Mouse (Mus musculus): ENCODE results near the gene Spx. TPM values are rescaled to one million over a fixed set of nuclear protein-coding genes. Genes with fewer than 3 reads are reported as not detected.
A peak's percentile ranks its signal among the peaks of the same experiment; 100 is the strongest.

Spx gene
- polyA plus RNA-seq (2017; shearing (Covaris generic)), result under 1 TPM in 1 of 2 experiments, not detected in 1; 0.79 TPM

DNA sequence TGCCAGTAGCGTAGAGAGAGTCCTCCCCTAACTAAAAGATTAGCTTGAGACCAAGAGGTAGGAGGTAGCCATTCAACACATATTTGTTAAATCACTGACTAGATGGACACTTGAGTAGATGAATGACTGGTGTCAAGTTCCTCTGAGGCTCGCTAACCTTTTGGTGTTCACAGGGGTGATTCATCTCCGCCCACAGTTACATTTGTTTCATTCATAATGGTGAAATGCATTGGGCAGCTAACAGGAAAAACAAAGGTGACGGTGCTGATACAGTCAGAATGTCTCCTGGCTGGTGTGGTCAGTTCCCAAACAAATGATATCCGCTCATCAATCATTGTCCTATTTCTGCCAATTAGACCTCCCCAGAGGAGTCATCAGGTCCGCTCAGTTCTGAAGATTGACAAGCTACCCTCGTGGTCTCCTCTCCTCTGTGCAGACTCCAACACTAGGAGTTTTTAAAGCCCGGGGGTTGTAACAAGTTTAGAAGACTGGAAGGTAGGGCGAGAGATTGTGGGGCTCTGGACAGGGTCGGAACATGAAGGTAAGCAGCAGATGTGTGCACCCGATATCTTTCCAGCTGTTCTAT is at the start of gene Spx:
Spx (plus strand) TSS at position 536 of the 586 bp plus-strand sequence.
- no peak for ATAC-seq

DNA sequence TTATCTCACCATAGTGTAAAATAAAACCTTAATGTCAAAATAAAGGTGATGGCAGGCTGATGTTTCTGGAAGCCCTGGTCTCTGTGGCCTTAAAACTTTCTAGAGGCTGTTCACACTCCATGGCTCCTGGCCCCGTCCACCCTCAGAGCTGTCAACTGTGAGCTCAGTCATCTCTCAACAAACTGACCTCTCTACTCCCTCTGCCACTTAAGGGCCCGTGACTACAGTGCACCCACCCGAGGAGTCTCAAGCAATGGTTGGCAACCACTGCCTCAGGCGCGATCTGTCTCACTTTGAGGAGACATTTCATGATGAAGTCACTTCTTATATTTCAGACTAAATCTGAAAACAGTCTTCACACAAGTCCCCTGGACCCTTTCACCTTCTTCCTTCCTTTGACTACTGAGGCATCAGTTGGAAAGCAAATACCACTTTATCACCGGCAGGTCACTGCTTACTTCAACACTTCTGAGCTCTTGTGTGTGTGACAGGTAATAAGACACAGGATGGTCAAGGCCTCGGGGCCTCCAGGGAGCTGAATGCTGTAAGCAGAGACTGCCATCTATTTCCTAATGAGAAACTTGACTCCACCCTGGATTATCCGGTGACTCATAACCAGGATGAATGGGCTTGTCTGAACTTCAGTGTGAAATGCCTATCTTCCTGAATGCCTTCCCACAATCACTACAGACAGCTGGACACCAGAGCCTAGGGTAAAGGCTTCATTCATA is 47.3 kb upstream of the Spx start:
- no peak for ATAC-seq

DNA sequence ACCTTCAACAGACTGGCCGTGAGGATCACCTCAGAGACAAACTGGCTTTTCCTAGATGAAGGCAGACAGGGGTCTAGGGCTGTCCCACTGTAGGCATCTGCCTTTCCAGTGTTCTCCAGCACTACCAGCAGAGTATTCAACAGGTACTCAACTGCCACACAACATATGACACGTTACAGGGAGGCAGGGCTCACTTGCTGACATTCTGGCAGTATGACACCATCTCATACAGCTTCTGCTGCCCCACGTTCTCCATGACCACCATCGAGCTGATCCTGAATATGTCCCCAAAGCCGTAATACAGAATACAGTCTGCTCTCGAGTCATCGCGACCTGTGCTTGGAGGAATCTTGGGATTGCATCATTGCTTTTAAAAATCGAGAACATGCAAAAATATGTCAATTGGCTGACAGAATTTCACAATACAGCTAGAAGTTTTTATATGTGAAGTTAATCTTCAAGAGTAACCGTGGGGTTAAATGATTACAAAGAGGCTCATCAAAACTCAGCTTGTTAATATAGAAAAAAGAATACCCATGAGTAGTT is 46.7 kb upstream of the Spx start:
- ATAC-seq, result no peak

DNA sequence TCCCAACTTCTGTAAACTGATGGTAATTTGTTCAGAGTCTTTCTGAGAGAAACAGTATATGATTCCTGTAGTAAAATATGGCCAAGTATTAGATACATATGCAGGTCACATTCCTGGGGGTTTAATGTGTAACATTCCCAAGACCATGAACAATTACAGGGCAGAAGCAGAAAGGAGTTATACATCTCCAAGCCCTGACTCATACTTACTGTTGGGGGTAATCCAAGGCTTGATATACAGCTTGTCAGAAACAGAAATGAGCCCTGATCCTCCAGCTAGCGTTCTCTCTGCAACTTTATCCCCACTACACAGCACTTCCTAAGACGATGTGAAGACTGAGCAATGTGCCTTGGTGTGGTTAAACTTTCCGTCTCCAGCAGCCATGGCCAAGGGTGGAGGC is 45.7 kb upstream of the Spx start:
- ATAC-seq, result no peak

DNA sequence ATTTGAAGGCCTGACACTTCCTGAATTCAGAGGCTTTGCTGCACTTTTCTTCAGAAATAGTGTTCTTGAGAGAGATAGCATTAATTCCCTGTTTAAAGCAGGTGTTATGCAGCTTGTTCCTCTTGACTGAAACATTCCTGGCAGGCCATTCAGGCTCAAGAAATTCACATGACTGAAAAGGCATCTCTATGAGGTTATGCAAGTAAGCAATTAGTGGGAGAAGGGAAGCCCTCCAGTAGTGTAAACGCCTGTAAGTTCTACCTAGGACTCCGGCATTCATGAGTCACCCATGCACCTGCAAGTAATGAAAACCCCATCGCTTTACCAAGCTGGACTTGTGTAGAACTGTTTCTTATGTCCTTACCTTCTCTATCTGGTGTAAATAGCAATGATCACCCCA is 43.7 kb upstream of the Spx start:
- ATAC-seq, result no peak

DNA sequence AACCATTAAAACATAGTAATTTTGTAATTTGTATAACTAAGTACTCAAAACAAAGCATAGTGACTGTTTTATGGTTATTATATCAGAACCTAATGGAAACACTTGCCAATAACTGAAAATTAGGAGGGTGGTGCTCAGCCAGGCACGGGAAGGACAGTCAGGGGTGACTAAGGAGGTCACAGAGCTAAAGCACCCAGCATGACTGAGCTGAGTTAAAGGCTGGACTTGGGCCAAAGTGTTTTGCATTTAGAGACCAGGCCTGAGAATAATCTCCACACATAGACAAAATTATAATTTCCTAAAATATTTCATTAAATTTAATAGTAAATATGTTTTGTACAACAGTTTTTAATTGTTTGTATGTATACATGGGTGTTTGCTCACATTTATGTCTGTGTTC is 36.2 kb upstream of the Spx start:
- no peak for ATAC-seq

DNA sequence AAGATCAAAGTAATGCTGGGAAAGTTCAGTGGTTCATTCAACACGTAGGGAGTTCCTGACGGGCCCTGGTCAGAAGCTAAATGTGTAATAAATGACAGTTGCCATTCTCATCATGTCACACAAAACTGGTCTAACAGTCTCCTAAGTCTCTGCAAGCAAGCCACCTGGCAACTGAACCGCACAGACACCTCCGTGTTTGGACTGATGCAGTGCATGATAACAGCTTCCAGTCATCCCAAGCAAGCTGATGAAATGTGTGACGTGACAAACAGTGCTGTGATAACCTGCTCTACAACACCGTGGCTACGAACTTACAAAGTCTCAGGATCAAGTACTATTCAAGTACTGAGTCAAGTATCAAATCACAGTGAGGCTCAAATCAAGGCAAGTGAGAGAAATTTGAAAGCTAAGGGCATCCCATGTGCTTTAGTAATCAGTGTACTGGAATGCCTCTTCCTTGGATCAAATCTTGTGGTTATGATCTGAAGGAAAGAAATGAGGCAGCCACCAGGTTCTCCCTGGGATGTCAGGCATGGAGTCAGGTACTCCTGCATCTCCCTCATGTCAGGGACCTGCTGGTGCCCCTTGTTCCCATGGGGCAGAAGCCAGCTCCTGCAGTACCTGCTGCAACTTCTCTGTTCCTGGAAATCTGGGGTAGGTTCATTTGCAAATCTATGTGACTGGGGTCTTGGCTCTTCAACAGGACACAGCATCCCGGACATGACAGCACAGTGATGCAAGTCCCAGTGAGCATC is 34.5 kb upstream of the Spx start:
- ATAC-seq, result no peak

DNA sequence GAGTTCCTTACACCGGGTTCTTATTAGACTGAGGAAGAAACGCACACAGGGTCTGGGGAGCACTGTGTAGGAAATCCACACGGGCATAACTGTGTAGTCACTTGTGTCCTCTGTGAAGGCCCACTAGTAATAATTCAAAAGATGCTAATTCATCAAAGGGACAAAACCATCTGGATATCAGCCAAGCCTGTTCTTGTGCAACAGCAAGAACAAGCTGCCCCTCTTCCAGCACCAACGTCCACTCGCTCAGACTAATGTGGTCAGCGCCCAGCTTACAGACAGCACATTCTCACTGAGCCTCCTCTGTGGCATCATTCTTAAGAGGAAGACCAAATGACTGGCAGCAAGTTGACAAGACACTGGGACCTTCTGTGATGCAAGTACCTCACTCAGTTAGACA is 33.3 kb upstream of the Spx start:
- ATAC-seq, result no peak

DNA sequence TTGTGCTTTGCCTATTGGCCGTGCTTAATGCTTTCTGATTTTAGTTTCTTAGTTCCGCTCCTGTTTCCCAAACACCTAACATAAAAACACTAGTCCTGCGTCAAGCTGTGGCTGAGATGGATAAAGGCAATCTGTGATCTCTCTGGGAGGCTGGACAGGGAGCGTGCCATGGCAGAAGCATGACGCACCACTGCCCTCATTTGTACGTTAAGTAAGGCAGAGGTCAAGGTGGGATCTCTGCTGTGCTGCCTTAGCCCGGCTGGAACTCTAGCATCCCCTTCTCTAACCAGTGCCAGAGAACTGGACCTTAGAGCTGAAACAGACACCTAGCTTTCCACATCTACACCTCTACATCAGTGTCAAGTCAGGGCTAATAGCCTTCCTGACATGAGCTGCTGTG is 31.6 kb upstream of the Spx start:
- no peak for ATAC-seq

DNA sequence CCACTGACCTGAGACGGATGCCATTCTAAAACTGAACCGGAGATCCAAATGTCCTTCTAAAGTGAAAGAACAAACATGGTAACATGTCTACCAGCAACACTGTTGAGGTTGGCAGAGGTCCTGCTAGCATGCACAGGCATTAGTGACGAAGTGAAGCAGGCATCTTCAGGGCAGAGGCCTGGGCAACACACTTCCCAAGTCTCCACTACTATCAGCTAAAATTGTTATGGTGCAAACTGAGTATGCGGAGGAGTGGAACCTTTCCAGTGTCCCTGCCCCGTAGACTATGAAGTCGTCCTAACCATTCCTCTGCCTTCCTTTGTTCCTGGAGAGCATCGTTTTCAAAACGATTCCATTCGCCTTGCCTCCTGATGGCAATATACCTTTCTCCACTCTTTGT is 28.7 kb upstream of the Spx start:
- no peak for ATAC-seq

DNA sequence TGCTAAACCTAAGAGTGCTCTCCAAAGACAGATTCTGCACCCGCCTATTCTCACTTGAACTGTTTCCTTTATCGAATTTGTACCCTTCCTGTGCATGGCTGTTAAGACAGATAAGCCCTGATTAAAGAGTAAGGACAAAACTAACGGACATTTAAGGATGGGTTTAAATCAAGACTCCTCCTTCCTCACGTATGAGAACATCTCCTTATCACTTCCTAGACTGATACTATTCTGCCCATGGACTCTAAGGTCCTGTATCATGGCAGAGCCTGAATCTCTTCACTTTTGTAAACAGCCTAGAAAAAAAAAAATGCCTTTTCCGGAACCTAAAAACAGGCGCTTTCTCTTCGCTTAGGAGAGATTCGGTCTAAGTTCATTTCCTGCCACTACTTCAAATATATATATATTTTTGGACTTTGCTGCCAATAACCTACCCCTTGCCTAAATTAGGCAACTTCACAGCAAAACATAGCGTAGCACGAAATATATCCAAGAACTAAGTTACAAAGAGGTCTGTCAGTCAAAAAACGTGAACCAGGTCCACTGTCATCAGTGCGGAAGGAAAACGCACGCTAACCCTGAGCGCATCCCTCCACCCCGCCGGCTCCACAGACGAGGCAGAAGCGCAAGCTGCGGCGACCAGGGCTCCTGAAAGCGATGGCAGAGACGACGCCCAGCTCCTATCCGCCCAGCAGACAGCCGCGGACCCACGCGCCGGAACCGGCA is 26.8 kb upstream of the Spx start:
- peak; percentile 0 for ATAC-seq

DNA sequence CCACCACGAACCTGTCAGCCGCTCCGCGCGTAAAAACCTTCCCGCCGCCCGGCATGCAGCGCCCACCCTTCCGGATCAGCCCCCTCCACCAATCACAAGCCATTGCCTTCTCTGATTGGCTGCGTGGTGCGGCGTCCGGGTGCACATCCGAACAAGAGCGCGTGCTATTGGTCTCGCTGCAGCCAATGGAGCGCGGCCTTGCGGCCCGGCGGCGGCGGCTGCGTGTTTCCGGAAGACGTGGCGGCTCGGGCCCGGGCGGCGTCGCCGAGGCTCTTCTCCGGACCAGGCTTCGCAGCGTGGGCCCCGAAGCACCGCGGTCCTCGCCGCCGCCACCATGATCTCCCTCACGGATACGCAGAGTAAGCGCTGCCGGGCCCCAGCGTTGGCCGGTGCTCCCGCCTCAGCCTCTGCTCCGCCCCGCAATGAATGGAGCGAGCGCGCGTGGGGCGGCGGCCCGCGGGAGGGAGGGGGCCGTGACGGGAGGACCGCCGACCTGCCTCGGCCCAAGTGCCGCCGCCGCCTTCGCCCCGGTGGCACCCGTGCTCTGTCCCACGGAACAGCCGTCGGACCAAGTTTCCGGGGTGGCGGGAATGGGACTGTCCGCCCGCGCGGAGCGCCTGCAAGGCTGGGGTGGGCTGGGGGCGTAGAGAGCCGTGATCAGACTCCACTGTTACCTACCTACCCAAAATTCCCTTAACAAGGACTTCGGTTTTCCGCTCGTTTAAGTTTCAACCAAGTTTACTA is 26.1 kb upstream of the Spx start, which contains the start of the genes Recql and Golt1b:
Recql (minus strand) TSS at position 77 of the 744 bp plus-strand sequence.
Golt1b (plus strand) TSS at position 211 of the 744 bp plus-strand sequence.
- peak; percentile 95 for ATAC-seq

DNA sequence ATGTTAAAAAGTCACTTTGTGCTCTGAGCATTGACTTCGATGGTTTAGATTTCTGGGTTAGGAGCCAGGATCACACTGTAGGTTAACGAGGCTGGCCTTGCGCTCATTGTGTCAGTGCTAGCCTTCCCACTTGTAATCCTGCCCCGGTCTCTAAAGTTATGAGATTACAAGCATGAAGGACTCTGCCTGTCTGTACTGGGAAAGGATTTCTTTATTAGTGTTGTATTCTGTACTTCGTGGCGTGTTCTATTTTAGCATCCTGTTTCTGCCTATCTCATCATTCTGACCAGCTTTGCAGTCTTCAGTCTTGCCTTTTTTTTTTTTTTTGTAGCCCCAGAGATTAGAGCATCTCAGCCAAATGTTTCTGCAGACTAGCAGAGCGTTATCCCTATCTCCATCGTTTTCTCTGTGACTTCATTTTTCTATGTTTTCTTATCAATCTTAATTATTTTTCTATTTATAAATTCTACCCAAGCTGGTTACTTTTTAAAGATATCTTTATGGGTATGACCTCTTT is 25.4 kb upstream of the Spx start:
- no peak for ATAC-seq

DNA sequence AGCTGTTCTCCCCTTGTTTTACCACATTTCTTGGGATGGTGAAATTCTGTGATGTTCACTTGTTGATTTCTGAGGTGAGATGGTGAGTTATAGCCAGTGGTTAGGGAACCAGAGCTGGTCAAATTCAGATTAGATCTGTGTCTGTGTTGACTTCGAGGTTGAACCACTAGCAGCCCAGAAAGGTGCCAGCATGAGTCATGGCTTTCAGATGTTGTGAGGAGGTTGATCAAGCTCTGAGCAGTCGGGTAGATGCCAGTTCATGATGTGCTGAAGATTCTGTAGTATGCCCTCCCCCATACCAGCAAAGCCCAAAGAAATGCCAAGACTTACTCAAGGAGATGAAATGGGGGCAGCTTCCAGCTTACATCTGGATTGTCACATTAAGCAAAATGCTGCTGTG is 24.1 kb upstream of the Spx start:
- no peak for ATAC-seq

DNA sequence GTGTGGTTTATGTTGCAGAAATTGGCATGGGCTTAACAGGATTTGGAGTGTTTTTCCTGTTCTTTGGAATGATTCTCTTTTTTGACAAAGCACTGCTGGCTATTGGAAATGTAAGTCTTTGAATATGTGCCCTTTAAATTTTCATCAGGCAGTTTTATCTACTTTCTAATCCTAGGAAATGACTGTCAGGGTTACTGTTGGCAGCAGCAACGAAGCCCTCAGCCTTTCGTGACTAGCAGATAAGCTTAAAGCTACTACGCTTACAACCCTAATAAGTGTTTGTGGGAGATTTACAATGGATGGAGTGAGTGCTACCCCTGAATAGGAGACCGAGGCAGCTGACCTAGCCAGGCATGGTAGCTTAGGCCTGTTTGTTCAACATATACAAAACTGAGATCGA is 20.9 kb upstream of the Spx start:
- no peak for ATAC-seq

DNA sequence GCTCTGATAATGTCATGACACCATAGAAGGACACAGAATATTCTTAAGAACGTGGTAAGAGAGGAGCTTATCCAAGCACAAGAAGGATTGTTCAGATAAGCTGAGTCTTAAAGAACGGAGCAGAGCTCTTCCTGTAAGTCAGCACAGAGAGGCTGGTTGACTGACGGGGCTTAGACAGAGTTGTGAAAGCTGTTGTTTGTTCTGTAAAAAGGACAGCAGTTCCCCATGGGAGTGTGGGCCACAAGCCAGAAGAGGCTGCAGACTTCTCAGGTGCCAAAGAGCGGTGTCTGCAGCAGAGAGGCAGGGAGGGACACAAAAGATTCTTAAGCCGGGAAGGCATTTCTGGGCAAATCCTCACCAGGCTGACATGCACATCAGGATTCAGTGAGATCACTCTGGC is 18.6 kb upstream of the Spx start:
- ATAC-seq, result no peak

DNA sequence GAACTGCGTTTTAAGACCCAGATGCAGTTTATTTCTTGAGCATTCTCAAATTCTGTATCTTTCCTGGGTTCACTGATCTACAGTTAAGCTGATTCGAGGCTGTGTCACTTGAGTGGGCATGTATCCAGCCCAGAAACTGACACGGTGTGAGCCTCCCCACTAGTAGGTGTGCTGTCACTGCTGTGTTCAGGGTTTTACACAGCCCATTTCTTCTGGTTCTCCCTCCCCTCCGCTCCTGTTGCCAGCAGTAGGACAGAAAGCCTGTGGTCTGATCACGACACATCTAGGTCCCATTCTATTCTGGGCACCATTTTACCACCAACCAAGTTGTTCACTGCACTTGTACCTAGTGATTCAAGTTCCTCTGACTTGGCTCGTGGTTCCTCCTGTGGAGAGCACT is 17.5 kb upstream of the Spx start:
- ATAC-seq, result no peak

DNA sequence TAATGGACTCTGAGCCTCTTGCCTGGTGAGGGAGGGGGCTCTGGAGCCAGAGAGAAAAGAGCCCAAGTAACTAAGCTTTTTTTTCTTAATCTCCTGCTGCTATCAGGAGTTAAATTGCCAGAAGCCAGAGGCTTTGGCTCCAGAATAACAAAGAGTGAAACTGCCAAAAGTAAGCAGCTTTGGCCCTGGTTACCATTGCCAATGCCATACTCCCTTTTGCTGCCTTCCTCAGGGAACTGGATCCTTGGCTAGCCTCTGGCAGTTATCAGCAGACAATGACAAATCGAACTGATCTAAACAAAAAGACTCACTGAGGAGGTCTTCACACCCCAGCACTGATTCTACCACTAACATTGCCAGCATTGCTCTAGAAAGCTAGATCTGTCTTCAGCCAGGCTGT is 2.1 kb upstream of the Spx start:
- no peak for ATAC-seq

DNA sequence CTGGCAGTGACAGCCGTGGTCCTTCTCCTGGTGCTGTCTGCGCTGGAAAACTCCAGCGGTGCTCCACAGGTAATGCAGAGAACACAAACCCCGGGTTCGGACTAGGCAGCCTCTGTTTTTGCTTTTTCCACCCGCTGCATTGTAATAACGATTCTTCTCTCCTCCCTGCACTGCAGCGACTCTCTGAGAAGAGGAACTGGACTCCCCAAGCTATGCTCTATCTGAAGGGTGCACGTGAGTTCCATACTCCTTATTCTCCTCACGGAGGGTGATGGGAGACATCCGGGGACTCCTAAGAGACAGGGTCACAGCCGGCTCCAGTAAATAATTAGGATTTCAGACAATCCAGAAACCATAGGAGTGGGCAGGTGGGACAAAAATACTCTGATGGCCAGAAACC is 604 bp downstream of the Spx start:
- ATAC-seq, result no peak

DNA sequence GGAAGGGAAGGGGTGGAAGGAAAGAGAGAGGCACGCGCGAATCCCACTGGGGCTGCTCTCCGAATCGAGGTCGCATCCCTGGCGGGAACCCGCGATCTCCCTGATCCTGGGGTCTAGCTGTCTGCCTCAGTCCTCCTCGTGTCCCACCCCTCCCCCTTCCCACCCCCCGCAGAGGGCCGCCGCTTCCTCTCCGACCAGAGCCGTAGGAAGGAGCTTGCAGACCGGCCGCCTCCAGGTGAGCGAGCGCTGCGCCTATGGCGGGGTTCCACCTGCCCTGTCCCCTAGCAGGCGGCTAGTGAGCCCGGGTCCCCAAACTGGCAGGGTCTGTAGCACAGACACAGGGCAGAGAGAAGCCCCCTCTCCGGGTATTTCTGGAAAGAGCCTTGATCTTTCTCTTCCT is 1.4 kb downstream of the Spx start:
- ATAC-seq, result no peak

DNA sequence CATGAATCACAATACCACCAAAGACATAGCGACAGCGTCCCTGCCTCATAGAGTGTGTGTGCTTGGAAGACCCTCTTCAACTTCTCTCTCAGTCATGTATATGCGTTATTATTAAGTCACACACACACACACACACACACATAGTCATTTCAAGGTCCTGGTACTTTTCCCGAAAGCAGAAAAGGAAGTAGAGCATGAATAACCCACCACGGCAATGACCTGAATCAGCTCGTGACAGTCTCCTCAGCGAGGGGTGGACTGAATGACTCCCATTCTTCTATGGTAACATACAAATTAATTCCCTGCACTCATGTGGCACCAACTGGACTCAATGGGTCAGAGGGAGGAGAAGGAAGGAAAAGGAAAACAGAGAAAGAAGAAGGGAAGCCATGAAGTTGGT is 11.7 kb downstream of the Spx start:
- ATAC-seq, result no peak

DNA sequence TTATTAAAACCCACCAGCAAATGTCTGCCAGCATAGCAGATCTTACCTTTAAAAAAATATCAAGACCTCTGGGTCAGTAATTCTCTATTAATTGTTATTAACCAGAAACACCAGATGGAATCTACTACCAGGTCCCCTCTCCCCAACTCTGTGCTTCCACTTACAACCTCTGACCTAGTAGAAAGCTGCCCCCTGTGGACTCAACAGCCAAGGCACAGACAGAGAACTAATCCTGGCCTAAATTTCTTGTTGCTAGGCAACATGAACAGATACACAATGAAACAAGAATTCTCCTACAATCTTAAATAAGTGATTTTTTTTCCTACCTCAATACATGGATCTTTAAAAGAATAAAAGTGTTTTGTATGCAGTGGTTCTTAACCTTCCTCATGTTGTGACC is 15.8 kb downstream of the Spx start:
- ATAC-seq, result no peak
